Comparison of ENCODE assay signal across 21 mouse cellular contexts in the genomic region with DNA sequence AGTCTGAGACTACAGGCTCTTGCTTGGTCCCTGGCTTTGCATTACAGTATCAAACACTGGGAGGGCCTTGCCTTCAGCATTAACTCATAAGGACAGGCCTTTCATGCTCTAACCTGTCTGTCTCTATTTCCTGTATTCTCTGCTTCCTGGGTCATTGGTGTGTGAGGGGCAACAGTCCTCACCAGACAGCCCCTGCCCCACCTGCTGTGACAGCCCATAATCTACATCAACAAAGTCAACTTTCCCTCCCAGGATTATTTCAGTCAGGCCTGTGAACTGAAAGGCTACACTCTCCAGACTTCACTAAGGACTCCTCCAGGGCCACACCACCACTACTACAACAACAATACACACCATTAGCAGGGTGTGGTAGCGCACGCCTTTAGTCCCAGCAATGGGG. TPM values are rescaled to one million over a fixed set of nuclear protein-coding genes. Genes with fewer than 3 reads are reported as not detected.
DNase-seq lines count a peak whose midpoint lies in the region; ATAC-seq and TF ChIP-seq lines count a peak whose summit lies in the region.
"Had no signal": no experiment of that assay in that cellular context is flagged by ENCODE, and none has a peak within 500 bp of the region (broad histone marks: within the 10 kb centered on the region; RNA-seq: fewer than 3 reads in every experiment).

No protein-coding gene starts in this region.

- H3K9me3 ChIP-seq in heart, postnatal 0 days (replicated peaks; ENCODE audit: control insufficient read depth, low read length) = no peaks in the 10 kb centered on the region
- H3K9me3 ChIP-seq in liver, postnatal 0 days (ENCODE audit: low read length) = no peaks in the 10 kb centered on the region
- no peaks in the 10 kb centered on the region for H3K9me3 ChIP-seq in liver, embryonic 12.5 days (replicated peaks)
- H3K9me3 ChIP-seq: forebrain, embryonic 15.5 days; G1E; limb, embryonic 15.5 days; midbrain, embryonic 13.5 days had no signal

- TF ChIP-seq POLR2A in heart, adult 2 months (IDR thresholded peaks at IDR 0.05; ENCODE audit: insufficient read depth, low read depth, low read length) = no peak

- 56% methylated on average over 2 of the region's 2 CpGs for WGBS in heart, adult 2 months
- 78% methylated on average over 2 of the region's 2 CpGs for WGBS in heart, postnatal 0 days
- WGBS in liver, postnatal 0 days (ENCODE audit: insufficient replicate concordance) = 84% methylated on average over 2 of the region's 2 CpGs
- WGBS in liver, embryonic 12.5 days (ENCODE audit: insufficient replicate concordance) = 65% methylated on average over 2 of the region's 2 CpGs

- peaks cover 9% of the 10 kb centered on the region for H3K79me2 ChIP-seq in heart, adult 2 months (replicated peaks; ENCODE audit: control insufficient read depth, insufficient read depth, low read length)

- peaks cover 26% of the 10 kb centered on the region for H3K4me1 ChIP-seq in heart, adult 2 months (ENCODE audit: control insufficient read depth, insufficient read depth, low read length)
- H3K4me1 ChIP-seq in heart, postnatal 0 days (ENCODE audit: control insufficient read depth, insufficient read depth) = peaks cover 72% of the 10 kb centered on the region
- peaks cover 13% of the 10 kb centered on the region for H3K4me1 ChIP-seq in liver, postnatal 0 days (ENCODE audit: insufficient read depth)
- H3K4me1 ChIP-seq in liver, embryonic 12.5 days = peaks cover 65% of the 10 kb centered on the region

- no peak for ATAC-seq in heart, postnatal 0 days (ENCODE audit: insufficient read depth, low read depth)
- ATAC-seq in liver, postnatal 0 days = no peak
- no peak for ATAC-seq in liver, embryonic 12.5 days
- ATAC-seq: forebrain, embryonic 15.5 days; midbrain, embryonic 13.5 days had no signal

- H3K36me3 ChIP-seq in heart, adult 2 months (ENCODE audit: control insufficient read depth, insufficient read depth, low read length) = no peaks in the 10 kb centered on the region
- peaks cover 6% of the 10 kb centered on the region; the same call in 1 of the 2 replicates for H3K36me3 ChIP-seq in heart, postnatal 0 days (replicated peaks; ENCODE audit: control insufficient read depth, insufficient read depth, low read length)
- peaks cover 2% of the 10 kb centered on the region for H3K36me3 ChIP-seq in liver, postnatal 0 days (replicated peaks; ENCODE audit: insufficient read depth, low read length)
- peaks cover 4% of the 10 kb centered on the region for H3K36me3 ChIP-seq in liver, embryonic 12.5 days
- H3K36me3 ChIP-seq: forebrain, embryonic 15.5 days had no signal

- no peak for DNase-seq in heart, adult 2 months
- no peak for DNase-seq in heart, postnatal 36 days
- DNase-seq in heart, postnatal 0 days (ENCODE audit: low spot score) = no peak
- no peak for DNase-seq in heart, adult 8-10 months (ENCODE audit: low spot score)
- DNase-seq in liver, postnatal 0 days = no peak
- peak; percentile 70 for DNase-seq in R1 (ENCODE audit: low read depth, low spot score)
- no peak for DNase-seq in frontal cortex, postnatal 36 days (ENCODE audit: low spot score in 2 of 2)
- DNase-seq: adrenal gland, adult 2 months; B cell, adult 2 months; cerebellum, postnatal 14 days; kidney, adult 18-20 months; kidney, postnatal 14 days; layer of hippocampus, adult 9-11 months; lung, adult 18-20 months; thymus, postnatal 36 days had no signal

- no peak for TF ChIP-seq EP300 in heart, adult 2 months (IDR thresholded peaks at IDR 0.05; ENCODE audit: insufficient read depth, low read depth, low read length)
- TF ChIP-seq EP300 in heart, postnatal 0 days (IDR thresholded peaks at IDR 0.05; ENCODE audit: low read depth) = no peak
- no peak for TF ChIP-seq EP300 in liver, postnatal 0 days (IDR thresholded peaks at IDR 0.05; ENCODE audit: low read depth)

- H3K4me3 ChIP-seq in heart, adult 2 months = no peak overlapping the region
- H3K4me3 ChIP-seq in heart, postnatal 0 days (ENCODE audit: low read depth, low read length) = no peak overlapping the region
- H3K4me3 ChIP-seq in liver, postnatal 0 days (ENCODE audit: low read depth, low read length) = no peak overlapping the region
- no peak overlapping the region for H3K4me3 ChIP-seq in liver, embryonic 12.5 days
- H3K4me3 ChIP-seq: forebrain, embryonic 15.5 days; limb, embryonic 15.5 days; midbrain, embryonic 13.5 days had no signal

- peak overlapping the region; percentile 77 for H3K27ac ChIP-seq in heart, adult 2 months
- H3K27ac ChIP-seq in heart, postnatal 0 days (ENCODE audit: low read depth) = peak overlapping the region; percentile 87
- peak overlapping the region; percentile 44; the same call in 1 of the 2 replicates for H3K27ac ChIP-seq in liver, postnatal 0 days (ENCODE audit: low read depth)
- H3K27ac ChIP-seq in liver, embryonic 12.5 days = no peak overlapping the region
- H3K27ac ChIP-seq: forebrain, embryonic 15.5 days had no signal

- H3K4me2 ChIP-seq in heart, postnatal 0 days (ENCODE audit: low read depth, low read length) = no peak overlapping the region; the same call in 1 of the 2 replicates
- no peak overlapping the region for H3K4me2 ChIP-seq in liver, postnatal 0 days (ENCODE audit: low read depth, low read length)
- H3K4me2 ChIP-seq in liver, embryonic 12.5 days = no peak overlapping the region
- H3K4me2 ChIP-seq: forebrain, embryonic 15.5 days; limb, embryonic 15.5 days; midbrain, embryonic 13.5 days had no signal

- intact Hi-C loops in heart, adult 2 months (cut with DNase I) = no loop called here
- intact Hi-C loops in heart, postnatal 36 days (cut with DNase I) = no loop called here

- no peaks in the 10 kb centered on the region for H3K27me3 ChIP-seq in heart, adult 2 months (ENCODE audit: control insufficient read depth, insufficient read depth, low read length)
- no peaks in the 10 kb centered on the region for H3K27me3 ChIP-seq in heart, postnatal 0 days (ENCODE audit: control insufficient read depth, insufficient read depth, low read length)
- no peaks in the 10 kb centered on the region for H3K27me3 ChIP-seq in liver, postnatal 0 days (ENCODE audit: insufficient read depth, low read length)
- H3K27me3 ChIP-seq in liver, embryonic 12.5 days (replicated peaks) = no peaks in the 10 kb centered on the region
- H3K27me3 ChIP-seq: forebrain, embryonic 15.5 days; limb, embryonic 15.5 days; midbrain, embryonic 13.5 days had no signal

- H3K9ac ChIP-seq in heart, adult 2 months (ENCODE audit: low read depth, low read length) = peak overlapping the region; percentile 12
- H3K9ac ChIP-seq in heart, postnatal 0 days (replicated peaks; ENCODE audit: low read depth, low read length) = no peak overlapping the region
- no peak overlapping the region for H3K9ac ChIP-seq in liver, postnatal 0 days (replicated peaks)
- no peak overlapping the region for H3K9ac ChIP-seq in liver, embryonic 12.5 days
- H3K9ac ChIP-seq: forebrain, embryonic 15.5 days; limb, embryonic 15.5 days; midbrain, embryonic 13.5 days had no signal

- TF ChIP-seq CTCF in heart, adult 2 months (IDR thresholded peaks at IDR 0.05) = no peak
- no peak for TF ChIP-seq CTCF in heart, postnatal 0 days (IDR thresholded peaks at IDR 0.05; ENCODE audit: low read depth)
- no peak for TF ChIP-seq CTCF in liver, postnatal 0 days (IDR thresholded peaks at IDR 0.05; ENCODE audit: low read depth)

RNA-seq across cellular contexts. Expression of a gene that starts 20.3 kb away (rescaled TPM):
- 100 to 1,000 TPM; 330 to 346 TPM for total RNA-seq in heart, adult 2 months (2021)
- polyA plus RNA-seq in heart, adult 2 months (2012; rRNA removed) = 143 and 189 TPM in 2 replicates
- total RNA-seq in heart, postnatal 36 days (2021) = 100 to 1,000 TPM; 312 to 315 TPM
- total RNA-seq in heart, postnatal 0 days (2014; rRNA removed; ENCODE audit: low replicate concordance) = 159 and 184 TPM in 2 replicates
- polyA plus RNA-seq in heart, postnatal 0 days (2015; fragmentation: Nextera tagmentation; extraction: Ambion mirVana) = 139 and 140 TPM in 2 replicates
- 100 to 1,000 TPM; 349 to 367 (median 360) TPM for total RNA-seq in heart, adult 8-10 months (2022)
- polyA plus RNA-seq in liver, postnatal 0 days (2015; fragmentation: Nextera tagmentation; extraction: Ambion mirVana) = 17.9 and 20.2 TPM in 2 replicates
- polyA plus RNA-seq in liver, embryonic 12.5 days (2016; fragmentation: Nextera tagmentation; extraction: Ambion mirVana) = 51.2 and 53.9 TPM in 2 replicates

RNA-seq across cellular contexts. Expression of a gene that starts 32.0 kb away (rescaled TPM):
- total RNA-seq in heart, adult 2 months (2021) = not detected
- not detected in 2 replicates for polyA plus RNA-seq in heart, adult 2 months (2012; rRNA removed)
- total RNA-seq in heart, postnatal 36 days (2021) = not detected
- total RNA-seq in heart, postnatal 0 days (2014; rRNA removed; ENCODE audit: low replicate concordance) = not detected in 2 replicates
- polyA plus RNA-seq in heart, postnatal 0 days (2015; fragmentation: Nextera tagmentation; extraction: Ambion mirVana) = not detected in 2 replicates
- under 1 TPM in 1 of 4 experiments, not detected in 3; 0.98 TPM for total RNA-seq in heart, adult 8-10 months (2022)
- polyA plus RNA-seq in liver, postnatal 0 days (2015; fragmentation: Nextera tagmentation; extraction: Ambion mirVana) = not detected in 2 replicates
- polyA plus RNA-seq in liver, embryonic 12.5 days (2016; fragmentation: Nextera tagmentation; extraction: Ambion mirVana) = not detected in 2 replicates
- total RNA-seq: adrenal gland, adult 2 months; G1E; granulocyte monocyte progenitor cell, adult 5-6 weeks had no signal
- polyA plus RNA-seq: adrenal gland, adult 2 months; forebrain, embryonic 15.5 days; G1E; limb, embryonic 15.5 days; midbrain, embryonic 13.5 days had no signal

RNA-seq across cellular contexts. Expression of a gene that starts 33.4 kb away (rescaled TPM):
- 100 to 1,000 TPM; 529 to 604 TPM for total RNA-seq in heart, adult 2 months (2021)
- 448 and 482 TPM in 2 replicates for polyA plus RNA-seq in heart, adult 2 months (2012; rRNA removed)
- total RNA-seq in heart, postnatal 36 days (2021) = 100 to 1,000 TPM; 533 to 572 TPM
- 1,352 and 1,440 TPM in 2 replicates for total RNA-seq in heart, postnatal 0 days (2014; rRNA removed; ENCODE audit: low replicate concordance)
- polyA plus RNA-seq in heart, postnatal 0 days (2015; fragmentation: Nextera tagmentation; extraction: Ambion mirVana) = 486 and 524 TPM in 2 replicates
- total RNA-seq in heart, adult 8-10 months (2022) = 100 to 1,000 TPM; 481 to 609 (median 561) TPM
- polyA plus RNA-seq in liver, postnatal 0 days (2015; fragmentation: Nextera tagmentation; extraction: Ambion mirVana) = 523 and 535 TPM in 2 replicates
- polyA plus RNA-seq in liver, embryonic 12.5 days (2016; fragmentation: Nextera tagmentation; extraction: Ambion mirVana) = 898 and 941 TPM in 2 replicates

RNA-seq across cellular contexts. Expression of a gene that starts 37.5 kb away (rescaled TPM):
- total RNA-seq in heart, adult 2 months (2021) = 1 to 10 TPM; 9.1 TPM
- 14.1 and 22.4 TPM in 2 replicates for polyA plus RNA-seq in heart, adult 2 months (2012; rRNA removed)
- 10 to 100 TPM in 1 of 2 experiments, 1 to 10 TPM in 1; 7.4 to 10.4 TPM for total RNA-seq in heart, postnatal 36 days (2021)
- 11.1 and 13.4 TPM in 2 replicates for total RNA-seq in heart, postnatal 0 days (2014; rRNA removed; ENCODE audit: low replicate concordance)
- polyA plus RNA-seq in heart, postnatal 0 days (2015; fragmentation: Nextera tagmentation; extraction: Ambion mirVana) = 18.5 and 20.1 TPM in 2 replicates
- total RNA-seq in heart, adult 8-10 months (2022) = 10 to 100 TPM in 2 of 4 experiments, 1 to 10 TPM in 2; 6.4 to 10.3 (median 9.9) TPM
- 15.0 and 16.7 TPM in 2 replicates for polyA plus RNA-seq in liver, postnatal 0 days (2015; fragmentation: Nextera tagmentation; extraction: Ambion mirVana)
- polyA plus RNA-seq in liver, embryonic 12.5 days (2016; fragmentation: Nextera tagmentation; extraction: Ambion mirVana) = 14.1 and 16.8 TPM in 2 replicates

RNA-seq across cellular contexts. Expression of a gene that starts 46.7 kb away (rescaled TPM):
- total RNA-seq in heart, adult 2 months (2021) = 10 to 100 TPM; 47.5 to 48.2 TPM
- 73.8 and 78.0 TPM in 2 replicates for polyA plus RNA-seq in heart, adult 2 months (2012; rRNA removed)
- total RNA-seq in heart, postnatal 36 days (2021) = 10 to 100 TPM; 41.2 to 45.0 TPM
- total RNA-seq in heart, postnatal 0 days (2014; rRNA removed; ENCODE audit: low replicate concordance) = 108 TPM in 2 replicates
- polyA plus RNA-seq in heart, postnatal 0 days (2015; fragmentation: Nextera tagmentation; extraction: Ambion mirVana) = 56.7 and 59.7 TPM in 2 replicates
- 10 to 100 TPM; 42.6 to 51.1 (median 46.9) TPM for total RNA-seq in heart, adult 8-10 months (2022)
- 64.0 and 64.9 TPM in 2 replicates for polyA plus RNA-seq in liver, postnatal 0 days (2015; fragmentation: Nextera tagmentation; extraction: Ambion mirVana)
- polyA plus RNA-seq in liver, embryonic 12.5 days (2016; fragmentation: Nextera tagmentation; extraction: Ambion mirVana) = 295 and 306 TPM in 2 replicates
